In the genomic region with DNA sequence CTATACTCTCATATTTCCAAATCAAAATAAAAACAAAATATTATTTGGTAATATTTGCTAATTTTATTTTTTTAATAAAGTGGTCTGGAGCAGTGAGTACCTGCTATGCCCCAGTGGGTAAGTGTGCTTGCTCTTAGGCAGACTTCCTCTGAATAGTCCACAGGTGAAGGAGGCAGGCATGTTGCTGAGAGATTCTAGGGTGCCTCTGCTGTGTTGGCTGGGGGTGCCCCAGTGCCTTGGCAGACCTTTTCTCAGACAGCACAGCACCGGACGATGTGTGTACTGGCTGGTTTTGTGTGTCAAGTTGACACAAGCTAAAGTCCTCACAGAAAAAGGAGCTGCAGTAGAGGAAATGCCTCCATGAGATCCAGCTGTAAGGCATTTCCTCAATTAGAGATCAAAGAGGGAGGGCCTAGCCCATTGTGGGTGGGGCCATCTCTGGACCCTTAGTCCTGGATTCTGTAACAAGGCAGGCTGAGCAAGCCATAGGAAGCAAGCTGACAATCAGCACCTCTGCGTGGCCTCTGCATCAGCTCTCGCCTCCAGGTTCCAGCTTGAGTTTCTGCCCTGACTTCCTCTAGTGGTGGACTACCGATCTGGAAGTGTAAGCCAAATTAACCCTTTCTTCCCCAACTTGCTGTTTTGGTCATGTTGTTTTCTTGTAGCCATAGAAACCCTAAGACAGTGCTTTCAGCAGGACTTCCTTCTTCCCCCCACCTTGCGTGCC, we compare ENCODE assay signal across 9 mouse cellular contexts. TPM values are rescaled to one million over a fixed set of nuclear protein-coding genes. Genes with fewer than 3 reads are reported as not detected.
A peak's percentile ranks its signal among the peaks of the same experiment; 100 is the strongest.
DNase-seq lines count a peak whose midpoint lies in the region; ATAC-seq and TF ChIP-seq lines count a peak whose summit lies in the region.
"Had no signal": no experiment of that assay in that cellular context is flagged by ENCODE, and none has a peak within 500 bp of the region (broad histone marks: within the 10 kb centered on the region; RNA-seq: fewer than 3 reads in every experiment).

No protein-coding gene starts in this region.

- DNase-seq in thymus, postnatal 0 days (ENCODE audit: low spot score): peak; percentile 22
- no peak for DNase-seq in thymus, adult 2 months
- DNase-seq in kidney, postnatal 36 days: peak; percentile 7 to 19
- no peak for DNase-seq in layer of hippocampus, adult 11-12 months (ENCODE audit: low spot score)
- DNase-seq in urinary bladder, adult 18-20 months (ENCODE audit: low spot score in 2 of 2): no peak

- H3K27me3 ChIP-seq in thymus, adult 2 months (ENCODE audit: control insufficient read depth, insufficient read depth, low read length): no peaks in the 10 kb centered on the region
- H3K27me3 ChIP-seq in heart, embryonic 14.5 days (ENCODE audit: control insufficient read depth, insufficient read depth, low read length): no peaks in the 10 kb centered on the region

- H3K4me1 ChIP-seq in thymus, adult 2 months (replicated peaks; ENCODE audit: control insufficient read depth, insufficient read depth, low read length): peaks cover 5% of the 10 kb centered on the region
- H3K4me1 ChIP-seq in heart, embryonic 14.5 days (ENCODE audit: control insufficient read depth in 2 of 2, insufficient read depth in 2 of 2, low read length in 2 of 2): peaks cover 2 to 5% of the 10 kb centered on the region in 2 experiments; a peak in 3 of 4 replicates

- 32% methylated on average over 6 of the region's 6 CpGs for WGBS in thymus, adult 2 months
- WGBS in heart, embryonic 14.5 days: 22% methylated on average over 6 of the region's 6 CpGs

- no peak overlapping the region for H3K9ac ChIP-seq in heart, embryonic 14.5 days (ENCODE audit: low read length)

- no peak overlapping the region for H3K4me3 ChIP-seq in thymus, adult 2 months (ENCODE audit: control insufficient read depth, insufficient read depth, low read length)
- no peak overlapping the region for H3K4me3 ChIP-seq in heart, embryonic 14.5 days (ENCODE audit: control insufficient read depth in 1 of 2, insufficient read depth in 1 of 2, low read depth in 1 of 2, low read length in 2 of 2)

- H3K27ac ChIP-seq in thymus, adult 2 months (ENCODE audit: control insufficient read depth, insufficient read depth, low read length): no peak overlapping the region
- H3K27ac ChIP-seq in heart, embryonic 14.5 days (replicated peaks in 1 of 2; ENCODE audit: control insufficient read depth in 1 of 2, insufficient read depth in 1 of 2, low read depth in 2 of 2, low read length in 2 of 2): peak overlapping the region in 1 of 2 experiments; percentile 37; a peak in 1 of 4 replicates

- no peaks in the 10 kb centered on the region for H3K9me3 ChIP-seq in heart, embryonic 14.5 days (ENCODE audit: control insufficient read depth, low read length)

- TF ChIP-seq CTCF in thymus, adult 2 months (IDR thresholded peaks at IDR 0.05; ENCODE audit: borderline replicate concordance, control insufficient read depth, extremely low read depth, insufficient read depth, low read length, poor library complexity): no peak

- ATAC-seq in heart, embryonic 14.5 days (ENCODE audit: insufficient number of reproducible peaks, insufficient read depth, low FRiP score, low read depth): 0 out of 2 replicates have a peak, but pooled peaks have one; percentile 17
- peak; percentile 92 for ATAC-seq in megakaryocyte progenitor cell, adult 5-6 weeks (replicated peaks; ENCODE audit: poor library complexity)
- no peak for ATAC-seq in erythroblast, adult 5-6 weeks (replicated peaks; ENCODE audit: low FRiP score, poor library complexity, severe bottlenecking)
- ATAC-seq: Patski had no signal

- TF ChIP-seq POLR2A in thymus, adult 2 months (IDR thresholded peaks at IDR 0.05; ENCODE audit: control insufficient read depth, extremely low read depth, insufficient read depth, low read length, poor library complexity): no peak

- H3K36me3 ChIP-seq in thymus, adult 2 months (ENCODE audit: control insufficient read depth, insufficient read depth, low read length): no peaks in the 10 kb centered on the region
- no peaks in the 10 kb centered on the region for H3K36me3 ChIP-seq in heart, embryonic 14.5 days (ENCODE audit: control insufficient read depth, insufficient read depth, low read length)

- H3K4me2 ChIP-seq in heart, embryonic 14.5 days (ENCODE audit: low read length): peak overlapping the region; percentile 36

RNA-seq across cellular contexts. Expression of a gene that starts 47.7 kb away (rescaled TPM):
- polyA plus RNA-seq in thymus, postnatal 0 days (2015; fragmentation: Nextera tagmentation; extraction: Ambion mirVana): 52.3 and 69.7 TPM in 2 replicates
- 30.4 and 60.7 TPM in 2 replicates for polyA plus RNA-seq in thymus, adult 2 months (2012; rRNA removed)
- polyA plus RNA-seq in heart, embryonic 14.5 days (2014; fragmentation: Nextera tagmentation; extraction: Ambion mirVana): 18.2 and 21.2 TPM in 2 replicates
- total RNA-seq in megakaryocyte progenitor cell, adult 5-6 weeks (2015): 40.4 and 47.2 TPM in 2 replicates
- 59.2 and 68.7 TPM in 2 replicates for total RNA-seq in megakaryocyte progenitor cell, adult 5-6 weeks (2017)
- 20.3 and 21.9 TPM in 2 replicates for total RNA-seq in erythroblast, adult 5-6 weeks (2015; ENCODE audit: low replicate concordance)
- total RNA-seq in erythroblast, adult 5-6 weeks (2017; ENCODE audit: low replicate concordance): 32.1 and 32.9 TPM in 2 replicates

Comparison
In these comparisons a context has a peak if more than half of its experiments do, and no peak if none do; other contexts are left out.
1. DNase-seq: peak in thymus, postnatal 0 days (single experiment) and kidney, postnatal 36 days (2 of 2); none in thymus, adult 2 months (single experiment), layer of hippocampus, adult 11-12 months (single experiment) and urinary bladder, adult 18-20 months (0 of 2).